In genomic region chr7:101095560-101095959, GRCm38 (mm10) we compare ENCODE assay signal across 1 mouse cellular context.
A peak's percentile ranks its signal among the peaks of the same experiment; 100 is the strongest.
TF ChIP-seq lines count a peak whose summit lies in the region.

No protein-coding gene starts in this region.

TF ChIP-seq in CH12.LX, 34 proteins besides CTCF, POLR2A, EP300 and RAD21 (continued from another document):
- TF ChIP-seq MAX (IDR thresholded peaks at IDR 0.05; ENCODE audit: low read length) (no peak), BHLHE40 (IDR thresholded peaks at IDR 0.05; ENCODE audit: low read depth, low read length) (peak; percentile 69), RCOR1 (conservative IDR thresholded peaks at IDR 0.05; ENCODE audit: low read depth, low read length) (peak; percentile 68; the same call in 1 of the 2 replicates), SIN3A (IDR thresholded peaks at IDR 0.05; ENCODE audit: low read length) (peak; percentile 67), SMC3 (IDR thresholded peaks at IDR 0.05; ENCODE audit: low read depth, low read length) (peak; percentile 30), MAFK (IDR thresholded peaks at IDR 0.05; ENCODE audit: insufficient replicate concordance, low read length) (peak; percentile 79), ETS1 (conservative IDR thresholded peaks at IDR 0.05; ENCODE audit: low read depth, low read length) (peak; percentile 78), ZNF384 (IDR thresholded peaks at IDR 0.05; ENCODE audit: low read depth, low read length) (peak; percentile 25; the same call in 1 of the 2 replicates), TBP (conservative IDR thresholded peaks at IDR 0.05; ENCODE audit: low read depth, low read length) (0 out of 2 replicates have a peak, but pooled peaks have one; percentile 27), MYC (IDR thresholded peaks at IDR 0.05; ENCODE audit: low read depth, low read length) (0 out of 2 replicates have a peak, but pooled peaks have one; percentile 35), NELFE (IDR thresholded peaks at IDR 0.05; ENCODE audit: low read depth, low read length) (no peak), MAZ (IDR thresholded peaks at IDR 0.05; ENCODE audit: low read depth, low read length) (0 out of 2 replicates have a peak, but pooled peaks have one; percentile 37), NRF1 (IDR thresholded peaks at IDR 0.05; ENCODE audit: low read depth, low read length) (no peak), PAX5 (IDR thresholded peaks at IDR 0.05; ENCODE audit: low read length) (no peak), ZKSCAN1 (IDR thresholded peaks at IDR 0.05; ENCODE audit: borderline replicate concordance, low read depth, low read length) (no peak), MEF2A (IDR thresholded peaks at IDR 0.05; ENCODE audit: borderline replicate concordance, low read depth, low read length) (peak; percentile 82), UBTF (IDR thresholded peaks at IDR 0.05; ENCODE audit: low read depth, low read length) (0 out of 2 replicates have a peak, but pooled peaks have one; percentile 28), ELF1 (IDR thresholded peaks at IDR 0.05; ENCODE audit: low read depth, low read length) (no peak)
